Mouse (Mus musculus): Measurements from ENCODE around the gene Fbln2. TPM values are rescaled to one million over a fixed set of nuclear protein-coding genes. Genes with fewer than 3 reads are reported as not detected.

Fbln2 gene
- polyA plus RNA-seq, 1 experiment, result 70.4 TPM

GRCm38 (mm10) chr6:91266647-91267046 lies 54.4 kb downstream of the Fbln2 start:
- peak overlapping the region; percentile 55; the same call in 1 of the 2 replicates for H3K4me3 ChIP-seq (ENCODE audit: control insufficient read depth, insufficient read depth, low read length)
- 47% methylated on average over 1 of the region's 1 CpGs for WGBS
- H3K27me3 ChIP-seq (ENCODE audit: control insufficient read depth, insufficient read depth, low read length), result no peaks in the 10 kb centered on the region
- H3K36me3 ChIP-seq (ENCODE audit: control insufficient read depth, insufficient read depth, low read length), result no peaks in the 10 kb centered on the region
- no peak for DNase-seq
- H3K27ac ChIP-seq (ENCODE audit: control insufficient read depth, insufficient read depth, low read length), result peak overlapping the region; percentile 88
- TF ChIP-seq POLR2A (IDR thresholded peaks at IDR 0.05; ENCODE audit: control insufficient read depth, extremely low read depth, insufficient read depth, low read length, poor library complexity) (no peak), CTCF (IDR thresholded peaks at IDR 0.05; ENCODE audit: borderline replicate concordance, control insufficient read depth, extremely low read depth, insufficient read depth, low read length, poor library complexity) (no peak)
- peaks cover 22% of the 10 kb centered on the region for H3K4me1 ChIP-seq (replicated peaks; ENCODE audit: control insufficient read depth, insufficient read depth, low read length)

- 43% methylated on average over 9 of the region's 9 CpGs for WGBS
- no peaks in the 10 kb centered on the region for H3K27me3 ChIP-seq (ENCODE audit: control insufficient read depth, insufficient read depth, low read length)
Observed at GRCm38 (mm10) chr6:91268318-91268717, 56.1 kb downstream of the Fbln2 start.

GRCm38 (mm10) chr6:91277549-91277948 lies 65.3 kb downstream of the Fbln2 start:
- no peaks in the 10 kb centered on the region for H3K27me3 ChIP-seq (ENCODE audit: control insufficient read depth, insufficient read depth, low read length)
- no peaks in the 10 kb centered on the region for H3K4me1 ChIP-seq (replicated peaks; ENCODE audit: control insufficient read depth, insufficient read depth, low read length)
- TF ChIP-seq CTCF (IDR thresholded peaks at IDR 0.05; ENCODE audit: borderline replicate concordance, control insufficient read depth, extremely low read depth, insufficient read depth, low read length, poor library complexity), result peak; percentile 82; the same call in 1 of the 2 replicates
- no peak for TF ChIP-seq POLR2A (IDR thresholded peaks at IDR 0.05; ENCODE audit: control insufficient read depth, extremely low read depth, insufficient read depth, low read length, poor library complexity)
- WGBS, result 3% methylated on average over 7 of the region's 7 CpGs
- no peak overlapping the region for H3K4me3 ChIP-seq (ENCODE audit: control insufficient read depth, insufficient read depth, low read length)
- no peak overlapping the region for H3K27ac ChIP-seq (ENCODE audit: control insufficient read depth, insufficient read depth, low read length)
- peak; percentile 36 for DNase-seq
- no peaks in the 10 kb centered on the region for H3K36me3 ChIP-seq (ENCODE audit: control insufficient read depth, insufficient read depth, low read length)

More at GRCm38 (mm10) chr6:91268318-91268717, 56.1 kb downstream of the Fbln2 start:
- Histone ChIP-seq H3K4me3 (ENCODE audit: control insufficient read depth, insufficient read depth, low read length) (no peak overlapping the region), H3K4me1 (replicated peaks; ENCODE audit: control insufficient read depth, insufficient read depth, low read length) (peaks cover 22% of the 10 kb centered on the region), H3K36me3 (ENCODE audit: control insufficient read depth, insufficient read depth, low read length) (no peaks in the 10 kb centered on the region), H3K27ac (ENCODE audit: control insufficient read depth, insufficient read depth, low read length) (no peak overlapping the region)
- TF ChIP-seq POLR2A (IDR thresholded peaks at IDR 0.05; ENCODE audit: control insufficient read depth, extremely low read depth, insufficient read depth, low read length, poor library complexity), result no peak
- TF ChIP-seq CTCF (IDR thresholded peaks at IDR 0.05; ENCODE audit: borderline replicate concordance, control insufficient read depth, extremely low read depth, insufficient read depth, low read length, poor library complexity), result no peak
- no peak for DNase-seq

- no peak for DNase-seq
- no peak overlapping the region for H3K27ac ChIP-seq (ENCODE audit: control insufficient read depth, insufficient read depth, low read length)
- H3K4me1 ChIP-seq (replicated peaks; ENCODE audit: control insufficient read depth, insufficient read depth, low read length), result no peaks in the 10 kb centered on the region
- WGBS, result 54% methylated on average over 1 of the region's 1 CpGs
- TF ChIP-seq CTCF (IDR thresholded peaks at IDR 0.05; ENCODE audit: borderline replicate concordance, control insufficient read depth, extremely low read depth, insufficient read depth, low read length, poor library complexity) (no peak), POLR2A (IDR thresholded peaks at IDR 0.05; ENCODE audit: control insufficient read depth, extremely low read depth, insufficient read depth, low read length, poor library complexity) (no peak)
- H3K4me3 ChIP-seq (ENCODE audit: control insufficient read depth, insufficient read depth, low read length), result no peak overlapping the region
- H3K27me3 ChIP-seq (ENCODE audit: control insufficient read depth, insufficient read depth, low read length), result no peaks in the 10 kb centered on the region
- no peaks in the 10 kb centered on the region for H3K36me3 ChIP-seq (ENCODE audit: control insufficient read depth, insufficient read depth, low read length)
Observed at GRCm38 (mm10) chr6:91278302-91278701, 66.0 kb downstream of the Fbln2 start.

GRCm38 (mm10) chr6:91279477-91279876 lies 67.2 kb downstream of the Fbln2 start:
- Histone ChIP-seq H3K27me3 (ENCODE audit: control insufficient read depth, insufficient read depth, low read length) (no peaks in the 10 kb centered on the region), H3K4me3 (ENCODE audit: control insufficient read depth, insufficient read depth, low read length) (no peak overlapping the region), H3K36me3 (ENCODE audit: control insufficient read depth, insufficient read depth, low read length) (no peaks in the 10 kb centered on the region), H3K27ac (ENCODE audit: control insufficient read depth, insufficient read depth, low read length) (no peak overlapping the region), H3K4me1 (replicated peaks; ENCODE audit: control insufficient read depth, insufficient read depth, low read length) (no peaks in the 10 kb centered on the region)
- TF ChIP-seq CTCF (IDR thresholded peaks at IDR 0.05; ENCODE audit: borderline replicate concordance, control insufficient read depth, extremely low read depth, insufficient read depth, low read length, poor library complexity) (no peak), POLR2A (IDR thresholded peaks at IDR 0.05; ENCODE audit: control insufficient read depth, extremely low read depth, insufficient read depth, low read length, poor library complexity) (no peak)
- no peak for DNase-seq
- WGBS, result 36% methylated on average over 4 of the region's 4 CpGs

GRCm38 (mm10) chr6:91281206-91281605 lies 69.0 kb downstream of the Fbln2 start:
- peaks cover 5% of the 10 kb centered on the region; the same call in 1 of the 2 replicates for H3K27me3 ChIP-seq (ENCODE audit: control insufficient read depth, insufficient read depth, low read length)
- peak; percentile 86 for DNase-seq
- H3K27ac ChIP-seq (ENCODE audit: control insufficient read depth, insufficient read depth, low read length), result no peak overlapping the region
- WGBS, result 4% methylated on average over 6 of the region's 6 CpGs
- no peaks in the 10 kb centered on the region for H3K36me3 ChIP-seq (ENCODE audit: control insufficient read depth, insufficient read depth, low read length)
- no peak for TF ChIP-seq POLR2A (IDR thresholded peaks at IDR 0.05; ENCODE audit: control insufficient read depth, extremely low read depth, insufficient read depth, low read length, poor library complexity)
- peak; percentile 83; the same call in 1 of the 2 replicates for TF ChIP-seq CTCF (IDR thresholded peaks at IDR 0.05; ENCODE audit: borderline replicate concordance, control insufficient read depth, extremely low read depth, insufficient read depth, low read length, poor library complexity)
- H3K4me3 ChIP-seq (ENCODE audit: control insufficient read depth, insufficient read depth, low read length), result no peak overlapping the region
- H3K4me1 ChIP-seq (replicated peaks; ENCODE audit: control insufficient read depth, insufficient read depth, low read length), result no peaks in the 10 kb centered on the region

GRCm38 (mm10) chr6:91281747-91282146 lies 69.5 kb downstream of the Fbln2 start:
- Histone ChIP-seq H3K36me3 (ENCODE audit: control insufficient read depth, insufficient read depth, low read length) (no peaks in the 10 kb centered on the region), H3K27ac (ENCODE audit: control insufficient read depth, insufficient read depth, low read length) (no peak overlapping the region), H3K27me3 (ENCODE audit: control insufficient read depth, insufficient read depth, low read length) (peaks cover 5% of the 10 kb centered on the region; the same call in 1 of the 2 replicates), H3K4me3 (ENCODE audit: control insufficient read depth, insufficient read depth, low read length) (no peak overlapping the region), H3K4me1 (replicated peaks; ENCODE audit: control insufficient read depth, insufficient read depth, low read length) (no peaks in the 10 kb centered on the region)
- 61% methylated on average over 5 of the region's 5 CpGs for WGBS
- TF ChIP-seq CTCF (IDR thresholded peaks at IDR 0.05; ENCODE audit: borderline replicate concordance, control insufficient read depth, extremely low read depth, insufficient read depth, low read length, poor library complexity), result no peak
- TF ChIP-seq POLR2A (IDR thresholded peaks at IDR 0.05; ENCODE audit: control insufficient read depth, extremely low read depth, insufficient read depth, low read length, poor library complexity), result no peak
- DNase-seq, result no peak

All from thymus, adult 2 months (tissue).